Mouse (Mus musculus): Measurements from ENCODE around the gene Dzip1l. TPM values are rescaled to one million over a fixed set of nuclear protein-coding genes. Genes with fewer than 3 reads are reported as not detected.

Gene Dzip1l
- polyA plus RNA-seq, 1 experiment from 2014 or later = 23.0 TPM

DNA sequence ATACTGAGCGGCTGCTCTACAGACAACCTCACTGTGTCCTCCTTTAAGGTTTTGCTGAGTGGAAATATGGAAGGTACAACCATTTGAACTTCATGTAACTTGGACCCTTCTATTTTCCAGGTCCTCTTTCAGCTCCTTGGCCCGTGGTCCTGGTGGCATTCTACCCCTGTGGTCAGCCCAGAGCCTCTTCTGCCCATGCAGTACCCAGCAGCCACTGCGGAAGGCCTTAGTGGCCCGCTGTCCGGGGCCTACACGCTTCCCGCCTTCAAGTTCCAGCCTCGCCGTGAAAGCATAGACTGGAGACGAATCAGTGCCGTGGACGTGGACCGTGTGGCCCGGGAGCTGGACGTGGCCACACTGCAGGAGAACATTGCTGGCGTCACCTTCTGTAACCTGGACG is 7.9 kb downstream of the Dzip1l start:
- no peak overlapping the region for H3K27ac ChIP-seq (ENCODE audit: low read depth, low read length)
- H3K4me3 ChIP-seq (ENCODE audit: low read length) = no peak overlapping the region
- H3K4me1 ChIP-seq (ENCODE audit: control insufficient read depth, insufficient read depth, low read length) = no peaks in the 10 kb centered on the region
- H3K4me2 ChIP-seq (replicated peaks; ENCODE audit: low read depth, low read length) = no peak overlapping the region
- no peaks in the 10 kb centered on the region for H3K9me3 ChIP-seq (ENCODE audit: control insufficient read depth, low read length)
- H3K36me3 ChIP-seq (ENCODE audit: control insufficient read depth, insufficient read depth, low read length) = peaks cover 53% of the 10 kb centered on the region
- WGBS = 96% methylated on average over 17 of the region's 17 CpGs
- H3K27me3 ChIP-seq (ENCODE audit: control insufficient read depth, insufficient read depth, low read length) = no peaks in the 10 kb centered on the region
- no peak overlapping the region for H3K9ac ChIP-seq (ENCODE audit: low read depth, low read length)
- 0 out of 2 replicates have a peak, but pooled peaks have one; percentile 32 for ATAC-seq (ENCODE audit: low FRiP score, low TSS enrichment)

DNA sequence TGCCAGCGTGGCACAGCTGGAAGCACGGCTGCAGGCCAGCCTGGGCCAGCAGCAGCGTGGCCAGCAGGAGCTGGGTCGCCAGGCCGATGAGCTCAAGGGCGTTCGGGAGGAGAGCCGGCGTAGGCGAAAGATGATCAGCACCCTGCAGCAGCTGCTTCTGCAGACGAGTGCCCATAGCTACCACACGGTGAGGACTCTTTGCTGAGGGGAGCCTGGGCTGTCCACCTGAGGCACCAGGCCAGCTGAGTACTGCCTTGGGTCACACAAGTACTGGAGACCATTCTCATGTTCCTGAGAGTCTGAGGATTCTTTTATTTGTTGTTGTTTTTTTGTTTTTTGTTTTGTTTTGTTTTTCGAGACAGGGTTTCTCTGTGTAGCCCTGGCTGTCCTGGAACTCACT is 8.4 kb downstream of the Dzip1l start:
- H3K27me3 ChIP-seq (ENCODE audit: control insufficient read depth, insufficient read depth, low read length) = no peaks in the 10 kb centered on the region
- H3K4me1 ChIP-seq (ENCODE audit: control insufficient read depth, insufficient read depth, low read length) = no peaks in the 10 kb centered on the region
- no peak overlapping the region for H3K27ac ChIP-seq (ENCODE audit: low read depth, low read length)
- 93% methylated on average over 13 of the region's 13 CpGs for WGBS
- ATAC-seq (ENCODE audit: low FRiP score, low TSS enrichment) = no peak
- peaks cover 58% of the 10 kb centered on the region for H3K36me3 ChIP-seq (ENCODE audit: control insufficient read depth, insufficient read depth, low read length)
- no peaks in the 10 kb centered on the region for H3K9me3 ChIP-seq (ENCODE audit: control insufficient read depth, low read length)
- H3K4me3 ChIP-seq (ENCODE audit: low read length) = no peak overlapping the region
- no peak overlapping the region for H3K4me2 ChIP-seq (replicated peaks; ENCODE audit: low read depth, low read length)
- no peak overlapping the region for H3K9ac ChIP-seq (ENCODE audit: low read depth, low read length)

DNA sequence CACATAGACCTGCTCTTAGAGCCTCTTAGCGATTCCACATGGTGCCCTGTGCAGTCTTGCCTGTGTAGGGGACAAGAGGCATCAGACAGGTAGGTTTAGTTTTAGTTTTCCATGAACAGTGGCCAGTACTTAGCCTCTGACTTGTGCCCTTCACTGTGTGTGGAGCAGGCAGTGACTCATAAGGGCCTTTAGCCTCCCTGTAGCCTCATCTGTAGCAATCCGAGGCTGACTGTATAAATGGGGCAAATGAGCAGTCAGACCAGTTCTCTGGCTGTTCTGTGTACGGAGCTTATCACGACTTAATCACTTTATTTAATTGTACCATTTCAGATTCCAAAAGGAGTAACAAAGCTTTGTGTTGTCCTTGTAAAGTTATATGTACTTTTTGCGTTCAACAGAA is 10.7 kb downstream of the Dzip1l start:
- no peak overlapping the region for H3K4me3 ChIP-seq (ENCODE audit: low read length)
- H3K36me3 ChIP-seq (ENCODE audit: control insufficient read depth, insufficient read depth, low read length) = peaks cover 64% of the 10 kb centered on the region
- WGBS = 83% methylated on average over 5 of the region's 5 CpGs
- H3K4me2 ChIP-seq (replicated peaks; ENCODE audit: low read depth, low read length) = no peak overlapping the region
- no peak overlapping the region for H3K9ac ChIP-seq (ENCODE audit: low read depth, low read length)
- no peak overlapping the region for H3K27ac ChIP-seq (ENCODE audit: low read depth, low read length)
- H3K4me1 ChIP-seq (ENCODE audit: control insufficient read depth, insufficient read depth, low read length) = no peaks in the 10 kb centered on the region
- ATAC-seq (ENCODE audit: low FRiP score, low TSS enrichment) = no peak
- no peaks in the 10 kb centered on the region for H3K27me3 ChIP-seq (ENCODE audit: control insufficient read depth, insufficient read depth, low read length)
- no peaks in the 10 kb centered on the region for H3K9me3 ChIP-seq (ENCODE audit: control insufficient read depth, low read length)

DNA sequence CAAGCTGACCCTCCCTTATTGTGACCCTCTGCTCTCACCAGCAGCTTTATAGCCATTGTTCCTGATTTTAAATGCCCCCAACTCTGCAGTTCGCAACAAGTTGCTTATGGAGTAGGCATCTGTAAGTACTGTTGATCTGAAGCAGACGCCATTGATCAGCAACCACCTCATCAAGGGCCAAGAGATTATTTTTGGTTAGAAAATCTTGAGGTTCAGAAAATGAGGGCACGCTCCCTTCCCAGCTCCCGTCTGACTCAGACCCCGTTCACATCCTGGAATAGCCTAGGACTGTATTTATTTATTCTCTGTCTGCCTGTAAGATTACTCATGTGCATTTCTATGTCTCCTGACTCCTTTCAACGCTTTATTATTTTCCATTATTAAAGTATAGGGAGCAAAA is 16.1 kb downstream of the Dzip1l start:
- Histone ChIP-seq H3K27ac (ENCODE audit: low read depth, low read length) (no peak overlapping the region), H3K9me3 (ENCODE audit: control insufficient read depth, low read length) (no peaks in the 10 kb centered on the region), H3K27me3 (ENCODE audit: control insufficient read depth, insufficient read depth, low read length) (no peaks in the 10 kb centered on the region), H3K4me2 (replicated peaks; ENCODE audit: low read depth, low read length) (no peak overlapping the region), H3K36me3 (ENCODE audit: control insufficient read depth, insufficient read depth, low read length) (peaks cover 77% of the 10 kb centered on the region), H3K4me1 (ENCODE audit: control insufficient read depth, insufficient read depth, low read length) (no peaks in the 10 kb centered on the region), H3K4me3 (ENCODE audit: low read length) (no peak overlapping the region), H3K9ac (ENCODE audit: low read depth, low read length) (no peak overlapping the region)
- WGBS = 86% methylated on average over 6 of the region's 6 CpGs
- no peak for ATAC-seq (ENCODE audit: low FRiP score, low TSS enrichment)

DNA sequence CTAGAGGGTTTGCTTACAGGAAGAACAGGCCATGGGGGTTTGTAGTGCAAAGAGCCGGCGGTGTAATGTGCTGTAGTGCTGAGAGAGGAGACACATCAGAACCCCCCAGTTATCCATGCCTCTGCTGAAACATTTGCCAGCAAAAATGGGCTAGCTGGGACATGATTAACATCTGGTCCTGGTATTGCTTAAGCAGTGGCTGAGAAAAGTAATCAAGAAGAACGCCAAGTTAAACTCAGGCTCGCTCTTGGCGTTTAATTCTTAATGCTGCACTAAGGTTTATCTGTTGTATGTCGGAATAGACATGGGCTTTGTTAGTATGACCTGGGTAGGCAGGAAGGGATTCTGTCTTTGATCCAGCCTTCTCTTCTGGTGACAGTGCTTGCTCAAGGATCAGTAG is 16.8 kb downstream of the Dzip1l start:
- no peaks in the 10 kb centered on the region for H3K4me1 ChIP-seq (ENCODE audit: control insufficient read depth, insufficient read depth, low read length)
- H3K4me2 ChIP-seq (replicated peaks; ENCODE audit: low read depth, low read length) = no peak overlapping the region
- H3K27me3 ChIP-seq (ENCODE audit: control insufficient read depth, insufficient read depth, low read length) = no peaks in the 10 kb centered on the region
- H3K9ac ChIP-seq (ENCODE audit: low read depth, low read length) = no peak overlapping the region
- no peak for ATAC-seq (ENCODE audit: low FRiP score, low TSS enrichment)
- no peak overlapping the region for H3K27ac ChIP-seq (ENCODE audit: low read depth, low read length)
- no peak overlapping the region for H3K4me3 ChIP-seq (ENCODE audit: low read length)
- H3K9me3 ChIP-seq (ENCODE audit: control insufficient read depth, low read length) = no peaks in the 10 kb centered on the region
- WGBS = 95% methylated on average over 6 of the region's 6 CpGs
- peaks cover 81% of the 10 kb centered on the region for H3K36me3 ChIP-seq (ENCODE audit: control insufficient read depth, insufficient read depth, low read length)

DNA sequence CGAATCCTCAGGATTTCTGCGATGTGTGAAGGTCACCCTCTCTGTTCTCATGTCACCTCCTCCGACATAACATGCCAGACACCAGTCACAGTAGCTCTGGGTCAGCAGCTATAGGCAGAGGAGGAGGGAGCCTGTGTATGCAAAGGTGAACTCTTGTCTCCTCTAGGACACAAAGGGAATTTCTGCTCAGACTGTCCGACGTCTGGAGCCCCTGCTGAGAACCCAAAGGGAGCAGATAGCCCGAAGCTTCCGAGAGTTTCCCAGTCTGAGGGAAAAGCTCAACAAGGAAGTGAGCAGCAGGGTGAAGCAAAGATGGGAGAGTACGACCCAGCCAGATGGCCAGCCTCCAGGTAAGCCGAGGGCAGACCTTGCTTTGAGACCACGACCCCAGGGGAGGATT is 31.5 kb downstream of the Dzip1l start:
- Histone ChIP-seq H3K4me3 (ENCODE audit: low read length) (no peak overlapping the region), H3K9me3 (ENCODE audit: control insufficient read depth, low read length) (no peaks in the 10 kb centered on the region), H3K4me2 (replicated peaks; ENCODE audit: low read depth, low read length) (no peak overlapping the region), H3K36me3 (ENCODE audit: control insufficient read depth, insufficient read depth, low read length) (peaks cover 60% of the 10 kb centered on the region), H3K27me3 (ENCODE audit: control insufficient read depth, insufficient read depth, low read length) (no peaks in the 10 kb centered on the region), H3K4me1 (ENCODE audit: control insufficient read depth, insufficient read depth, low read length) (no peaks in the 10 kb centered on the region), H3K9ac (ENCODE audit: low read depth, low read length) (no peak overlapping the region), H3K27ac (ENCODE audit: low read depth, low read length) (no peak overlapping the region)
- no peak for ATAC-seq (ENCODE audit: low FRiP score, low TSS enrichment)
- 81% methylated on average over 10 of the region's 10 CpGs for WGBS

DNA sequence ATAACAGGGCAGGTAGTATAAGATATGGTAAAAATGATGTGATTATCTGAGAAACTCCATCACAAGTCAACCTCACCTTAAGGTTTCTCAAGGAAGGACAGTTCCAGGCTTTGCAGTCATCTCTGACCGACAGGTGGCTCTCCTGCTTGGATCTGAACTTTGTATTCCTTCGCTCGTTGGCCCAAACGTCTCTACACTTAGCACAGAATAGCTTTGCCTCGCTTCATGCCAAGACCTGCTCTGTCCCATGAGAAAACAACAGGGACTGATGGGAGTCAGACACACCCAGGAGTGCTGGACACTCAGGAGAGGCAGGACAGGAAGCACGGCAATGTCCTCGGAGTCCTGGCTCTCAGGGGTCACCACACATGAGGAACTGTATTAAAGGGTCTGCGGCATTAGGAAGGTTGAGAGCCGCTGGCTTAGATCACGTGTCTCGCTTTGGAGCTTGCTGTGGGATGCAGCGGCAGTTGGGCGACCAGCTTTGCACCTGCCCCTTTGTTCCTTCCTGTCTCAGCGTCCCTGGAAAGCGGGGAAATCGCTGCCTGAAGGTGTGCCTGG is 32.4 kb downstream of the Dzip1l start:
- Histone ChIP-seq H3K27me3 (ENCODE audit: control insufficient read depth, insufficient read depth, low read length) (no peaks in the 10 kb centered on the region), H3K9me3 (ENCODE audit: control insufficient read depth, low read length) (no peaks in the 10 kb centered on the region), H3K4me2 (replicated peaks; ENCODE audit: low read depth, low read length) (no peak overlapping the region), H3K4me1 (ENCODE audit: control insufficient read depth, insufficient read depth, low read length) (no peaks in the 10 kb centered on the region), H3K36me3 (ENCODE audit: control insufficient read depth, insufficient read depth, low read length) (peaks cover 56% of the 10 kb centered on the region), H3K9ac (ENCODE audit: low read depth, low read length) (no peak overlapping the region), H3K27ac (ENCODE audit: low read depth, low read length) (no peak overlapping the region), H3K4me3 (ENCODE audit: low read length) (no peak overlapping the region)
- 65% methylated on average over 16 of the region's 16 CpGs for WGBS
- no peak for ATAC-seq (ENCODE audit: low FRiP score, low TSS enrichment)

DNA sequence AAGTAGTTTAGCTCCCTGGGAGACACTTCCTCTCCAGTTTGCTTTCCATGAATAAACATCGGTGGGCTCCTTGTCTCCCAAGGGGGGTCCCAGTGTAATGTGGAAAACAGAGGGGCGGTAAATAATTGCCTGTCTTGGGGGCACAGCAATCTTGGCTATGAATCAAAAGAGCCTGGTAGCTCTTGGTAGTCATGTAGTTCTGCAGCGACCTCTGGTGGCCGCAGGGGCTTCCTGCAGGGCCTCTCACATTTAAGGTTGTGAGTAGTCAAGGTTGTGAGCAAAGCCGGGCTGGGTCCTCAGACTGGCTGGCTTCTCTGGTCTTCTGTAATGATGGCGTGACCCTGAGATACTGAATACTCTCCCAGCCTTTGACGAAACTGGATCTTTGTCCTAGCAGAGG is 33.1 kb downstream of the Dzip1l start:
- no peaks in the 10 kb centered on the region for H3K4me1 ChIP-seq (ENCODE audit: control insufficient read depth, insufficient read depth, low read length)
- H3K9me3 ChIP-seq (ENCODE audit: control insufficient read depth, low read length) = no peaks in the 10 kb centered on the region
- H3K9ac ChIP-seq (ENCODE audit: low read depth, low read length) = no peak overlapping the region
- H3K27me3 ChIP-seq (ENCODE audit: control insufficient read depth, insufficient read depth, low read length) = no peaks in the 10 kb centered on the region
- no peak overlapping the region for H3K4me3 ChIP-seq (ENCODE audit: low read length)
- peaks cover 57% of the 10 kb centered on the region for H3K36me3 ChIP-seq (ENCODE audit: control insufficient read depth, insufficient read depth, low read length)
- WGBS = 30% methylated on average over 7 of the region's 7 CpGs
- H3K4me2 ChIP-seq (replicated peaks; ENCODE audit: low read depth, low read length) = no peak overlapping the region
- H3K27ac ChIP-seq (ENCODE audit: low read depth, low read length) = no peak overlapping the region
- ATAC-seq (ENCODE audit: low FRiP score, low TSS enrichment) = peak; percentile 15

DNA sequence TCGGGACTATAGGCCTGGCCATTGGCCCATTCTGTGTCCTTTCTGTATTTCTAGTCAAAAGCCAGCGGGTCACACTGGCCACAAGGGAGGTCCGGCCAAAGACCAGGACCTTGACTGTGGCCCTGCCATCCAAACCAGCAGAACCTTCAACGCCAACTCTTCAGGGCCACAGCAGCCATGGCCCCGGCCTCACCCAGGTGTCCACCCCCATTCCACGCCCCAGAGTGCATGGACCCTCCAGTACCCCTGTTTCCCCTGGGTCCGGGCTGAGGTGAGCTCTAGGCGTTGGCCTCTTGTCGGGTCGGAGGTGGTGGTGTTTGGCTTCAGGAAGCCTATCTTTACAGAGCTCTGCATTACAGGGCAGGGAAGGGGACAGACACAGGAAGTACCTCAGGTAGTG is 33.6 kb downstream of the Dzip1l start:
- H3K27me3 ChIP-seq (ENCODE audit: control insufficient read depth, insufficient read depth, low read length) = no peaks in the 10 kb centered on the region
- peak; percentile 45; the same call in 1 of the 2 replicates for ATAC-seq (ENCODE audit: low FRiP score, low TSS enrichment)
- no peaks in the 10 kb centered on the region for H3K9me3 ChIP-seq (ENCODE audit: control insufficient read depth, low read length)
- H3K4me3 ChIP-seq (ENCODE audit: low read length) = no peak overlapping the region
- WGBS = 93% methylated on average over 10 of the region's 10 CpGs
- H3K9ac ChIP-seq (ENCODE audit: low read depth, low read length) = no peak overlapping the region
- H3K27ac ChIP-seq (ENCODE audit: low read depth, low read length) = no peak overlapping the region
- H3K4me2 ChIP-seq (replicated peaks; ENCODE audit: low read depth, low read length) = no peak overlapping the region
- H3K36me3 ChIP-seq (ENCODE audit: control insufficient read depth, insufficient read depth, low read length) = peaks cover 61% of the 10 kb centered on the region
- H3K4me1 ChIP-seq (ENCODE audit: control insufficient read depth, insufficient read depth, low read length) = no peaks in the 10 kb centered on the region
